Mouse (Mus musculus) MEL (cell line): ENCODE measurements at regions not wholly inside any gene's neighbourhood (a gene's known extent, or its start where the extent isn't known, plus 50 kb on each side); places are given as distances from the start of the nearest gene placed in this dataset.

Experiments
- DNase-seq: peaks from one replicate; pipeline ENCODE4 v3.0.0; 2011; ENCODE audit warnings: low read depth, low spot score
- H3K27ac ChIP-seq: 2 replicates; pipeline ENCODE4 v1.5.1; 2012; ENCODE audit warnings: low read depth, mild to moderate bottlenecking, control low read depth, low read length, moderate library complexity; ENCODE audit not compliant: control insufficient read depth
- H3K27me3 ChIP-seq, 2 experiments: fragments of 150-350 bp in 1 of 2; sonication (generic) in 1 of 2; 2 replicates each; pipeline ENCODE4 v1.6.1; 2012; ENCODE audit warnings: low read length in 2 of 2, mild to moderate bottlenecking in 2 of 2, improper control_type of control experiment in 1 of 2, moderate library complexity in 1 of 2; ENCODE audit not compliant: insufficient read depth in 2 of 2, control insufficient read depth in 1 of 2
- H3K36me3 ChIP-seq, 2 experiments: 2 replicates each; pipeline ENCODE4 v1.6.1; 2012 to 2014; ENCODE audit warnings: low read length in 2 of 2, improper control_type of control experiment in 1 of 2, inconsistent platforms in 1 of 2, mild to moderate bottlenecking in 1 of 2; ENCODE audit not compliant: insufficient read depth in 2 of 2, control insufficient read depth in 1 of 2
- H3K4me1 ChIP-seq, 2 experiments: fragments of 150-350 bp in 1 of 2; sonication (generic) in 1 of 2; 2 replicates each; pipeline ENCODE4 v1.6.1; 2012; ENCODE audit warnings: low read length in 2 of 2, improper control_type of control experiment in 1 of 2, mild to moderate bottlenecking in 1 of 2; ENCODE audit not compliant: insufficient read depth in 2 of 2, control insufficient read depth in 1 of 2
- H3K4me3 ChIP-seq, 2 experiments: fragments of 150-350 bp in 1 of 2; sonication (generic) in 1 of 2; 2 replicates each; pipeline ENCODE4 v1.5.1; 2012; ENCODE audit warnings: low read depth in 2 of 2, low read length in 2 of 2, mild to moderate bottlenecking in 2 of 2, moderate library complexity in 2 of 2, control low read depth in 1 of 2, improper control_type of control experiment in 1 of 2; ENCODE audit not compliant: control insufficient read depth in 1 of 2, insufficient read depth in 1 of 2
- H3K79me2 ChIP-seq: 2 replicates; pipeline ENCODE4 v1.6.1; 2012; ENCODE audit warnings: mild to moderate bottlenecking, low read length, moderate library complexity; ENCODE audit not compliant: control insufficient read depth, poor library complexity, insufficient read depth
- H3K9ac ChIP-seq: 2 replicates; pipeline ENCODE4 v1.6.1; 2012; ENCODE audit warnings: low read depth, mild to moderate bottlenecking, control low read depth, low read length, moderate library complexity; ENCODE audit not compliant: control insufficient read depth, poor library complexity, severe bottlenecking
- H3K9me3 ChIP-seq: fragments of 150-350 bp; sonication (generic); replicated peaks from 2 replicates; pipeline ENCODE4 v1.6.1; 2012; ENCODE audit warnings: mild to moderate bottlenecking, low read length, improper control_type of control experiment, moderate library complexity; ENCODE audit not compliant: insufficient read depth
- CHD1 ChIP-seq: IDR thresholded peaks from 2 replicates; pipeline ENCODE4 v1.6.1; 2012; ENCODE audit warnings: low read depth, mild to moderate bottlenecking, inconsistent platforms, low read length, improper control_type of control experiment
- CTCF ChIP-seq, 3 experiments: IDR thresholded peaks in 2 of 3; conservative IDR thresholded peaks in 1 of 3; 2 replicates each; pipeline ENCODE4 v1.5.1; 2011 to 2012; ENCODE audit warnings: low read length in 3 of 3, low read depth in 2 of 3, mild to moderate bottlenecking in 2 of 3, improper control_type of control experiment in 1 of 3, inconsistent platforms in 1 of 3, mixed read lengths in 1 of 3, moderate library complexity in 1 of 3; ENCODE audit not compliant: control insufficient read depth in 1 of 3, insufficient read depth in 1 of 3, poor library complexity in 1 of 3, severe bottlenecking in 1 of 3
- EP300 ChIP-seq, 2 experiments: IDR thresholded peaks; 2 replicates each; pipeline ENCODE4 v1.6.1; 2011; ENCODE audit warnings: improper control_type of control experiment in 2 of 2, low read length in 2 of 2, low read depth in 1 of 2, mild to moderate bottlenecking in 1 of 2
- MAFK ChIP-seq: IDR thresholded peaks from 2 replicates; pipeline ENCODE4 v1.6.1; 2011; ENCODE audit warnings: low read depth, mild to moderate bottlenecking, low read length, improper control_type of control experiment, borderline replicate concordance
- MAZ ChIP-seq: IDR thresholded peaks from 2 replicates; pipeline ENCODE4 v1.6.1; 2012; ENCODE audit warnings: low read depth, mild to moderate bottlenecking, inconsistent platforms, low read length, improper control_type of control experiment
- MEF2A ChIP-seq: IDR thresholded peaks from 2 replicates; pipeline ENCODE4 v1.6.1; 2014; ENCODE audit warnings: low read depth, mild to moderate bottlenecking, inconsistent platforms, low read length, improper control_type of control experiment; ENCODE audit not compliant: poor library complexity, insufficient replicate concordance, severe bottlenecking; ENCODE audit errors: extremely low read depth
- MYC ChIP-seq: IDR thresholded peaks from 2 replicates; pipeline ENCODE4 v1.6.1; 2011; ENCODE audit warnings: low read depth, mild to moderate bottlenecking, low read length, improper control_type of control experiment, moderate library complexity
- NRF1 ChIP-seq: IDR thresholded peaks from 2 replicates; pipeline ENCODE4 v1.6.1; 2014; ENCODE audit warnings: low read depth, mild to moderate bottlenecking, inconsistent platforms, low read length, improper control_type of control experiment, moderate library complexity; ENCODE audit not compliant: poor library complexity, insufficient read depth, severe bottlenecking
- POLR2AphosphoS5 ChIP-seq: IDR thresholded peaks from 2 replicates; pipeline ENCODE4 v1.6.1; 2012; ENCODE audit warnings: low read depth, borderline replicate concordance, mild to moderate bottlenecking, inconsistent platforms, low read length, moderate library complexity, mixed read lengths
- RAD21 ChIP-seq: IDR thresholded peaks from 2 replicates; pipeline ENCODE4 v1.6.1; 2011; ENCODE audit warnings: mild to moderate bottlenecking, low read depth, low read length, improper control_type of control experiment
- SMC3 ChIP-seq: IDR thresholded peaks from 2 replicates; pipeline ENCODE4 v1.6.1; 2011; ENCODE audit warnings: low read depth, low read length, improper control_type of control experiment
- TAL1 ChIP-seq: IDR thresholded peaks from 2 replicates; pipeline ENCODE4 v1.6.1; 2012; ENCODE audit warnings: mild to moderate bottlenecking, inconsistent platforms, low read length, moderate library complexity, mixed read lengths
- UBTF ChIP-seq: IDR thresholded peaks from 2 replicates; pipeline ENCODE4 v1.6.1; 2012; ENCODE audit warnings: low read depth, mild to moderate bottlenecking, inconsistent platforms, low read length, improper control_type of control experiment, moderate library complexity, borderline replicate concordance; ENCODE audit not compliant: insufficient read depth
- ZC3H11A ChIP-seq: IDR thresholded peaks from 2 replicates; pipeline ENCODE4 v1.6.1; 2012; ENCODE audit warnings: low read depth, mild to moderate bottlenecking, inconsistent platforms, low read length, improper control_type of control experiment
- ZMIZ1 ChIP-seq: IDR thresholded peaks from 2 replicates; pipeline ENCODE4 v1.6.1; 2012; ENCODE audit warnings: low read depth, mild to moderate bottlenecking, inconsistent platforms, low read length, improper control_type of control experiment, moderate library complexity
- ZNF384 ChIP-seq: IDR thresholded peaks from 2 replicates; pipeline ENCODE4 v1.6.1; 2012; ENCODE audit warnings: low read depth, mild to moderate bottlenecking, inconsistent platforms, low read length, improper control_type of control experiment

DNA sequence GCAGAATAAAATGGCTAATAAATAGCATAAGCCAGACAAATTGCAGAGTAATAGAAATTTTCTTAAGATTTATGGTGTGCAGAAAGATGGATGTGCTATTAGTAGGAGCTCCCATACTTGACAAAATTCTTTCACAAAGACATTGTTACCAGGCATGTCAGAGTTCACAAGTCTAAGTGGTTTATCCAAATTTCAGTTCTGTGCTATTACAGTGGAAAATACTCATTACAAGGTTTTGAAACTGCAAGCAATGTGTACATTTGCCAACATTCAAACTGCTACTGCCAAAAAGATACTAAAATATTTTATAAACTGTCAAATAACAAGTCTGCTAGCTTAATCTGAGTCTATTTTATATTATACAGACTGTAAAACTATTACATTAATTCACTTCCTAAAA lies 1550.2 kb upstream of the Acvr2a start:
- Histone ChIP-seq H3K79me2 (no peaks in the 10 kb centered on the region), H3K9ac (no peak overlapping the region), H3K36me3 (no peaks in the 10 kb centered on the region), H3K27me3 (no peaks in the 10 kb centered on the region), H3K9me3 (no peaks in the 10 kb centered on the region), H3K4me3 (no peak overlapping the region), H3K27ac (no peak overlapping the region), H3K4me1 (no peaks in the 10 kb centered on the region)
- DNase-seq = no peak
- TF ChIP-seq ZMIZ1 = no peak

DNA sequence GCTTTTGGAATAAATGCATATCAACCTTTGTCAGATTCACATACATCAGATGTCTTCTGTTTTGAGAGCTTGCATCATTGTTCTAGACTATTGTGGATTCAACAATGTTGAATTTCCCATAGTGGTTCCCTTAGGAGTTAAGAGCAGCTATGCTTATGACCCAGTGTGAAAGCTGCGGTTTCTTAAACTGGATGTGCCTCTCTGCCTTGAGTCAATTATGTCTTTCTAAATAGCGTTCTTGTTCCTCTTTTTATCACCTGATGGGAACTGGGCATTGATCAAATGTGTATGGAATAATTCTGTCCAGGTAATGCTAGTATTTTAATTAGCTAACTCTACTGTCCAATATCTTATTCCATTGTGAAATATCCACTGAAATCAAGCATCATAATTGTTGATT lies 1548.0 kb upstream of the Acvr2a start:
- H3K36me3 ChIP-seq = no peaks in the 10 kb centered on the region
- no peak overlapping the region for H3K9ac ChIP-seq
- TF ChIP-seq POLR2AphosphoS5 (no peak), ZMIZ1 (no peak), ZC3H11A (no peak), UBTF (no peak), SMC3 (no peak), EP300 (IDR thresholded peaks at IDR 0.05; ENCODE audit: low read depth in 1 of 2, low read length in 2 of 2) (no peak), ZNF384 (no peak), TAL1 (no peak)
- no peak overlapping the region for H3K27ac ChIP-seq
- no peaks in the 10 kb centered on the region for H3K27me3 ChIP-seq
- no peaks in the 10 kb centered on the region for H3K4me1 ChIP-seq
- DNase-seq = no peak
- H3K4me3 ChIP-seq = no peak overlapping the region
- H3K79me2 ChIP-seq = no peaks in the 10 kb centered on the region
- H3K9me3 ChIP-seq = no peaks in the 10 kb centered on the region

DNA sequence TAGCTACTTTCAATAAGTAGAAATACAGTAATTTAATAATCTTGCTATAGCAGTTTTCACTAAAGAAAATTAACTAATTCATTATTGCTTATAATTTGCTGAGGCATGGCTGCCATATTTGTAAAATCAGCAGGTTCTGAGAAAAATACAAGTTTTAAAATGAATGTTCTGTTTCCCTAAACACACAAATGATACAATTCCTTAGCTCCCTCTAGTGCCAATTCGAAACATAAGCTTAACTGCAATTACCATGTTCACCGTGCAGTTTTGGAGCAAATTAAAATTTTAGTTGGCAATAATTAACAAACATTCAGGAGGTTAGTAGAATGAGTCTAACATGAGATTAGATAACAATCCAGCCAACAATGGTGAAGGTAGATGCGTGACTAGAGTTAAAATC lies 1518.4 kb upstream of the Acvr2a start:
- no peaks in the 10 kb centered on the region for H3K4me1 ChIP-seq
- peak; percentile 53 for DNase-seq
- H3K79me2 ChIP-seq = no peaks in the 10 kb centered on the region
- no peaks in the 10 kb centered on the region for H3K9me3 ChIP-seq
- H3K27ac ChIP-seq = no peak overlapping the region
- no peaks in the 10 kb centered on the region for H3K27me3 ChIP-seq
- no peak overlapping the region for H3K9ac ChIP-seq
- no peak overlapping the region for H3K4me3 ChIP-seq
- TF ChIP-seq MEF2A (no peak), NRF1 (no peak), SMC3 (peak; percentile 74), MAFK (no peak), MYC (no peak), POLR2AphosphoS5 (no peak), MAZ (no peak), ZC3H11A (peak; percentile 81), RAD21 (peak; percentile 84), EP300 (IDR thresholded peaks at IDR 0.05; ENCODE audit: low read depth in 1 of 2, low read length in 2 of 2) (no peak), TAL1 (no peak), CHD1 (no peak), CTCF (IDR thresholded peaks at IDR 0.05 in 2 of 3, conservative IDR thresholded peaks at IDR 0.05 in 1 of 3; ENCODE audit: control insufficient read depth in 1 of 3, insufficient read depth in 1 of 3, low read depth in 2 of 3, low read length in 3 of 3, poor library complexity in 1 of 3, severe bottlenecking in 1 of 3) (peak in 1 of 3 experiments; percentile 68; a peak in 2 of 6 replicates)
- TF ChIP-seq, all 39 proteins: peak for 4
- H3K36me3 ChIP-seq = no peaks in the 10 kb centered on the region
